Mouse (Mus musculus) intestine, embryonic 14.5 days (tissue): Measurements from ENCODE around the gene Dock1. TPM values are rescaled to one million over a fixed set of nuclear protein-coding genes. Genes with fewer than 3 reads are reported as not detected.

Experiments used
- ATAC-seq: fragments of 200-750 bp; cut with Nextera tagmentation; replicated peaks from 2 replicates; pipeline ENCODE4 v1.8.0; 2017; ENCODE audit warnings: low read depth, moderate number of reproducible peaks, moderate TSS enrichment, moderate library complexity; ENCODE audit not compliant: low FRiP score, low TSS enrichment
- DNase-seq: peaks from one replicate; pipeline ENCODE4 v3.0.0-alpha.2; 2018; ENCODE audit warnings: low spot score
- H3K27ac ChIP-seq: fragments of 300-500 bp; sonication (generic); 2 replicates; pipeline ENCODE4 v1.5.1; 2014; ENCODE audit warnings: low read depth, mild to moderate bottlenecking, control low read depth
- H3K27me3 ChIP-seq: fragments of 300-500 bp; sonication (generic); replicated peaks from 2 replicates; pipeline ENCODE4 v1.6.1; 2014; ENCODE audit warnings: low read length, control low read depth; ENCODE audit not compliant: control insufficient read depth, insufficient read depth
- H3K36me3 ChIP-seq: fragments of 300-500 bp; sonication (generic); 2 replicates; pipeline ENCODE4 v1.6.1; 2014; ENCODE audit warnings: low read length, control low read depth; ENCODE audit not compliant: control insufficient read depth, insufficient read depth
- H3K4me1 ChIP-seq: fragments of 300-500 bp; sonication (generic); replicated peaks from 2 replicates; pipeline ENCODE4 v1.6.1; 2014; ENCODE audit warnings: low read length, control low read depth, mixed read lengths; ENCODE audit not compliant: control insufficient read depth, insufficient read depth
- H3K4me2 ChIP-seq: fragments of 300-500 bp; sonication (generic); 2 replicates; pipeline ENCODE4 v1.6.1; 2014; ENCODE audit warnings: low read length
- H3K4me3 ChIP-seq: fragments of 300-500 bp; sonication (generic); 2 replicates; pipeline ENCODE4 v1.5.1; 2014; ENCODE audit warnings: low read depth, low read length, control low read depth, mixed read lengths
- H3K9ac ChIP-seq: fragments of 300-500 bp; sonication (generic); 2 replicates; pipeline ENCODE4 v1.6.1; 2014; ENCODE audit warnings: mild to moderate bottlenecking, low read length
- H3K9me3 ChIP-seq: fragments of 300-500 bp; sonication (generic); 2 replicates; pipeline ENCODE4 v1.6.1; 2016; ENCODE audit warnings: low read length, control low read depth; ENCODE audit not compliant: control insufficient read depth
- WGBS: fragments of 180-500 bp; shearing (Covaris S2); extraction: QIAGEN DNeasy Blood & Tissue Kit; methylation state at CpG from one replicate; pipeline ENCODE4 v1.1.7; 2014; 5-methylcytosine and 5-hydroxymethylcytosine counted together
- polyA plus RNA-seq: library from polyadenylated mRNA; unstranded; fragments of >200 nt; fragmentation: Nextera tagmentation; extraction: Ambion mirVana; gene quantifications from 2 replicates; pipeline ENCODE4 v1.2.1, GENCODE M21; 2014

Dock1 gene
- polyA plus RNA-seq = 37.9 and 41.4 TPM in 2 replicates

DNA sequence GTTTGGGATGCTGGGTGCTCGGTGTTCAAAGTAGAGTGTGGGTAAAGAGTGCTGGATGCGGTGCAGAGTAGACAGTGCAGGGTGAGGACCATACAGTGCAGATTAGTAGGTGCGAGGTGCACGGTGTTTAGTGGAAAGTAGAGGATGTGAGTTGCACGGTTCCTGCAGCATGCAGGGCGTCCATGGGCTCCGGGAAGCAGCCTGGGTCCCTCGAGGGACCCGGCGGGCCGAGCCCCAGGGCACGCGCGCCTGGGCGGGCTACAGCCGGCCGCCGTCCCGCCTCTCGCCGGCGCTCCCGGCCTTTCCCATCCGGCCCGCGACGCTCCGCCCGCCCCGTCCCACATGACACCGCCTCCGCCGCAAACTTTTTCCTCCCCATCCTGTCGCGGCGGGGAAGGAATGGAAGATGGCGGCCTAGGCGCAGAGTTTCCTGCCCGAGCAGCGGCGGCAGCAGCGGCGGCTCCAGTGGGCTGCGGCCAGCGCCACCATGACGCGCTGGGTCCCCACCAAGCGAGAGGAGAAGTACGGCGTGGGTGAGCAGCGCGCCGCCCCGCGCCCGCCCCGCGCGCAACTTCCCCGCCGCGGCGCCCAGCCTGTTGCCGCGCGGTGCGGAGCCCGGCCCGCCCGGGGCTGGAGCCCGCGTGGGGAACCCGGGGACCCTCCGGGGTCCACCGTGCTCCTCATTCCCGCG lies at the start of gene Dock1:
TSS of gene Dock1 (plus strand) at position 343 of the 691 bp plus-strand sequence.
- Histone ChIP-seq H3K4me2 (peak within 1 kb of the TSS; percentile 70), H3K9me3 (no peaks in the 10 kb centered on the region), H3K36me3 (no peaks in the 10 kb centered on the region), H3K4me3 (peak within 1 kb of the TSS; percentile 75), H3K4me1 (peaks cover 24% of the 10 kb centered on the region), H3K27me3 (no peaks in the 10 kb centered on the region), H3K9ac (peak within 1 kb of the TSS; percentile 94), H3K27ac (peak within 1 kb of the TSS; percentile 92)
- DNase-seq (peak; percentile 85), ATAC-seq (peak; percentile 86)
- 1% methylated on average over 66 of the region's 77 CpGs for WGBS

DNA sequence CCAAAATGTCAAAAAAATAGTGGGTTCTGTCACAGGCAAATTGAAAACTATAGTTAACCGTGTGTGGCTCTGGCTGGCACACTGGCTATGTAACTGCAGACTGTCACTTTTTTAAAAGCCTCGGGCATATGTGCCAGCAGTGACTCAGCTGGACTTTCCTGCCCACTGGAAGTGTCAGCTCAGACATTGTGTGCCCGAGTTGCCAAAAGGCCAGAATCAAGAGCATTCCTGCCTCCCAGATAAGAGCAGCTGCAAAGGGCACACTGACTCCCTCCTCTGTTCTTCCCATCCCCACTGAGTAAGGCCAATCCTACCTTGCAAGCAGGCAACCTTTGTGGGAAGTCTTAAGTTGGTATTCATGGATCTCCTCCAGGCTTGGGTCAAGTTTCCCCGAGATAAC lies 42.5 kb upstream of the Dock1 start:
- DNase-seq = no peak
- 87% methylated on average over 4 of the region's 4 CpGs for WGBS
- Histone ChIP-seq H3K27ac (no peak overlapping the region), H3K4me3 (no peak overlapping the region), H3K27me3 (no peaks in the 10 kb centered on the region), H3K36me3 (no peaks in the 10 kb centered on the region), H3K9ac (no peak overlapping the region), H3K9me3 (no peaks in the 10 kb centered on the region), H3K4me1 (no peaks in the 10 kb centered on the region), H3K4me2 (no peak overlapping the region)
- ATAC-seq = no peak

GRCm38 (mm10) chr7:134650246-134650830 lies 20.1 kb upstream of the Dock1 start:
- Histone ChIP-seq H3K9ac (no peak overlapping the region), H3K4me2 (no peak overlapping the region), H3K4me1 (no peaks in the 10 kb centered on the region), H3K4me3 (no peak overlapping the region), H3K9me3 (no peaks in the 10 kb centered on the region), H3K27me3 (no peaks in the 10 kb centered on the region), H3K27ac (no peak overlapping the region), H3K36me3 (no peaks in the 10 kb centered on the region)
- ATAC-seq = no peak
- WGBS = 79% methylated on average over 8 of the region's 8 CpGs
- DNase-seq = no peak

DNA sequence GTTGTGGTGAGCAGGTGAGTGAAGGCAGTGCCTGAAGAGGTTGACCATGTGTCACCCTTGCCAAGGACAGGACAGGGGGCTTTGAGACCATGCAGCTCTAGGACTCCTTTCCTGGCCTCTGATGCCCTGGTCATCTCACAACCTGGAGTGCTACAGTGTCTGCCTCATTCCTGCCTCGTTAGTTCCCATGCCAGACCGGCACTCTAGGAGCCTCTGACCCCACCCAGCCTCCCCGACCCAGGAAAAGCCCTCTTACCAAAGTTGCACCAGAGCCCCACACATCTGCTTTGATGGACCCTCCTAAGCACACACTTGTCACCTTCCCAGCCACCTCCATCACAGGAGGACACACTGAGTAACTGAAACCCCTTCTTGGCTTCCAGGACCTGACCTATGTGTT lies 19.4 kb upstream of the Dock1 start:
- Histone ChIP-seq H3K27me3 (no peaks in the 10 kb centered on the region), H3K36me3 (no peaks in the 10 kb centered on the region), H3K4me3 (no peak overlapping the region), H3K4me1 (no peaks in the 10 kb centered on the region), H3K9ac (no peak overlapping the region), H3K9me3 (no peaks in the 10 kb centered on the region), H3K27ac (no peak overlapping the region), H3K4me2 (no peak overlapping the region)
- DNase-seq (no peak), ATAC-seq (no peak)
- 84% methylated on average over 3 of the region's 3 CpGs for WGBS

DNA sequence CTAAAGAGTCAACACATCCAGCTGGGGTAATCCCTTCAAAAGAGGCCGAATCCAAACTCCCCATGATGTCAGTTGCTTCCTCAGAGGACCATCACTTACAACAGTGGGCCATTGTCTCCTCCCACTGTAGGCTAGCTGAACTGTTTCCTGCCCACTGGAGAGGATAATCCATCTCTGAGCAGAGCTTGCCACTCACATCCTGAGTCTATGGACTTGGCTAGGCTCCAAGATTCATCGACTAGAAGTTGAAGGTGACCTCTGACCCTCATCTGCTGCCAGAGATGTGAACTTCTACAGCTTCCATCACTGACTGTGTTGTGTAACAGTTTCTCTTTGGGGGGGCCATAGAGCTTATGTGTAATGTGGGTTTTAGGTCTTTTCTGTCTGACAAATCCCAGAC lies 7.2 kb upstream of the Dock1 start:
- DNase-seq (no peak), ATAC-seq (peak; percentile 75)
- Histone ChIP-seq H3K4me2 (no peak overlapping the region), H3K27me3 (no peaks in the 10 kb centered on the region), H3K9ac (no peak overlapping the region), H3K4me1 (no peaks in the 10 kb centered on the region), H3K9me3 (0 out of 2 replicates have a peak, but pooled peaks cover 2% of the 10 kb centered on the region), H3K27ac (no peak overlapping the region), H3K36me3 (no peaks in the 10 kb centered on the region), H3K4me3 (no peak overlapping the region)
- 2% methylated on average over 2 of the region's 2 CpGs for WGBS

GRCm38 (mm10) chr7:134665642-134666282 lies 4.7 kb upstream of the Dock1 start:
- DNase-seq (no peak), ATAC-seq (peak; percentile 45)
- H3K9me3 ChIP-seq = no peaks in the 10 kb centered on the region
- H3K27me3 ChIP-seq = no peaks in the 10 kb centered on the region
- no peaks in the 10 kb centered on the region for H3K36me3 ChIP-seq
- WGBS = 58% methylated on average over 5 of the region's 5 CpGs
- peak overlapping the region; percentile 38; the same call in 1 of the 2 replicates for H3K27ac ChIP-seq
- no peak overlapping the region for H3K4me2 ChIP-seq
- peaks cover 6% of the 10 kb centered on the region; the same call in 1 of the 2 replicates for H3K4me1 ChIP-seq
- no peak overlapping the region for H3K4me3 ChIP-seq
- H3K9ac ChIP-seq = no peak overlapping the region

GRCm38 (mm10) chr7:134667271-134667702 lies 3.2 kb upstream of the Dock1 start:
- Histone ChIP-seq H3K9ac (no peak overlapping the region), H3K4me2 (no peak overlapping the region), H3K27me3 (no peaks in the 10 kb centered on the region), H3K27ac (no peak overlapping the region), H3K36me3 (no peaks in the 10 kb centered on the region), H3K4me1 (peaks cover 15% of the 10 kb centered on the region), H3K4me3 (no peak overlapping the region), H3K9me3 (no peaks in the 10 kb centered on the region)
- DNase-seq (no peak), ATAC-seq (no peak)
- WGBS = 88% methylated on average over 4 of the region's 4 CpGs

DNA sequence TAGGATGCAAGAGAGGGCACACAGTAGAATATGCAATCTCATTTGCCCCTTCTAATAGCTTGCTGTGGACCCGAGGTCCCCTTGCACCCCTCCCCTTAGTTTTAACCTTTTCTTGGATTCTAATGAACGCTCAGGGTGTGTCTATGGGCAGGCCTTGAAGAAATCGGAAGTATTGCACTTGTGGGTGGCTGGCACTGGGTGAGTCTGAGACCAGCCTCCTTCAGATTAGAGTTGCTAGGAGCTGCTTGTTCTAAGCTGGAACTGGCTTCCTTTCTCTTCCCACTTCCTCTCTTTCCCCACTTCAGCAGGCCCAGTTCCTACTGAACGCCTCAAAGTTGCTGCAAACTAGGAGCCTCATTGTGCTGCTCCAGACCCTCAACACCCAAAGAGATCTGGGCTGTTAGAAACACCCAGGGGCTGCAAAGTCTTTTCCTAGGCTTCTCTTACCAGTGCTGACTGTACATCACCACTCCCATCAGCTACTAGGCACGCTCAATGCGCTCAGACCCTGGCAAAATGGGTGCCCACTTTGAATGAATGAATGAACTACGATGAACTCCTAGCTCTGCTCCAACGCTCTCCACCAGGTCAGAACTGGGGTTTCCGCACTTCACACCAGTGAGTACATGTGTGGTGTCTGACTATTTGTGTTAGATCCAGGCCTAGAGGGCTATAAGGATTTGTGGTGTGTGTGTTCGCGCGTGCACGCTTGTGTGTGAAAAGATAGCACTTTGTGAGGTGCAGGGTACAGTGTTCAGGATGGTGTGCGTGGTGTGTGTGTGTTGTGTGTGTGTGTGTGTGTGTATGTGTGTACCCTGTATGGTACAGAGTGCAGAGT lies 761 bp upstream of the Dock1 start:
- Histone ChIP-seq H3K9ac (peak overlapping the region; percentile 94), H3K4me1 (peaks cover 24% of the 10 kb centered on the region), H3K4me3 (peak overlapping the region; percentile 75), H3K9me3 (no peaks in the 10 kb centered on the region), H3K27me3 (no peaks in the 10 kb centered on the region), H3K27ac (no peak overlapping the region; the same call in 1 of the 2 replicates), H3K36me3 (no peaks in the 10 kb centered on the region), H3K4me2 (peak overlapping the region; percentile 70)
- ATAC-seq (no peak), DNase-seq (peak; percentile 53)
- WGBS = 90% methylated on average over 14 of the region's 14 CpGs
